Mouse (Mus musculus): ENCODE measurements at regions not wholly inside any gene's neighbourhood (a gene's known extent, or its start where the extent isn't known, plus 50 kb on each side); places are given as distances from the start of the nearest gene placed in this dataset.

DNA sequence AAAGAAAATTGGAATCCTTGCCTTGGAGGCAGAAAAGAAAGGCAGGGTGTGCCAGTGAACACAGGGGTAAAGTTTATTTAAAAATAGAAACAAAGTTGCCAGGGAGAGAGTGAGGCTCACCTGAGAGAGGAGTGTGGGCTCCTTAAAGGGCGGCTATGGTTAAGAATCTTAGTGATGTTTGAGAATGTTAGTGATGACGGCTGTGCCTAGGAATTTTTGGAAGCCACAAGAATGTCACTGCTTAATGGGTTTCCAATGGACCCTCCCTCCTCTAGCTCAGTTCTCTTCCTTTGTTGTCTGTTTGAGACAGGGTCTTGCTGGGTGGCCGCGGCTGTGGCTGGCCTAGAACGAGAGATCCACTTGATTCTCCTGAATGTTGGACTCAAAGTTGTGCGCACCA is 106.3 kb upstream of the Hs6st1 start:
- no peak for TF ChIP-seq POLR2A (IDR thresholded peaks at IDR 0.05; ENCODE audit: insufficient read depth, low read length)
- no peak for TF ChIP-seq CTCF (IDR thresholded peaks at IDR 0.05; ENCODE audit: low read depth, low read length)

Data from ES-Bruce4 (cell line).